Mouse (Mus musculus) CH12.LX (cell line): Measurements from ENCODE around the gene Lyl1.

Experiments
- CTCF ChIP-seq, 2 experiments: IDR thresholded peaks in 1 of 2; conservative IDR thresholded peaks in 1 of 2; 2 replicates each; pipeline ENCODE4 v1.5.1; 2011 to 2012; ENCODE audit warnings: low read depth in 2 of 2, low read length in 2 of 2, improper control_type of control experiment in 1 of 2, inconsistent platforms in 1 of 2, mild to moderate bottlenecking in 1 of 2, moderate library complexity in 1 of 2
- MAZ ChIP-seq: IDR thresholded peaks from 2 replicates; pipeline ENCODE4 v1.6.1; 2012; ENCODE audit warnings: low read depth, mild to moderate bottlenecking, inconsistent platforms, low read length, improper control_type of control experiment, moderate library complexity

DNA sequence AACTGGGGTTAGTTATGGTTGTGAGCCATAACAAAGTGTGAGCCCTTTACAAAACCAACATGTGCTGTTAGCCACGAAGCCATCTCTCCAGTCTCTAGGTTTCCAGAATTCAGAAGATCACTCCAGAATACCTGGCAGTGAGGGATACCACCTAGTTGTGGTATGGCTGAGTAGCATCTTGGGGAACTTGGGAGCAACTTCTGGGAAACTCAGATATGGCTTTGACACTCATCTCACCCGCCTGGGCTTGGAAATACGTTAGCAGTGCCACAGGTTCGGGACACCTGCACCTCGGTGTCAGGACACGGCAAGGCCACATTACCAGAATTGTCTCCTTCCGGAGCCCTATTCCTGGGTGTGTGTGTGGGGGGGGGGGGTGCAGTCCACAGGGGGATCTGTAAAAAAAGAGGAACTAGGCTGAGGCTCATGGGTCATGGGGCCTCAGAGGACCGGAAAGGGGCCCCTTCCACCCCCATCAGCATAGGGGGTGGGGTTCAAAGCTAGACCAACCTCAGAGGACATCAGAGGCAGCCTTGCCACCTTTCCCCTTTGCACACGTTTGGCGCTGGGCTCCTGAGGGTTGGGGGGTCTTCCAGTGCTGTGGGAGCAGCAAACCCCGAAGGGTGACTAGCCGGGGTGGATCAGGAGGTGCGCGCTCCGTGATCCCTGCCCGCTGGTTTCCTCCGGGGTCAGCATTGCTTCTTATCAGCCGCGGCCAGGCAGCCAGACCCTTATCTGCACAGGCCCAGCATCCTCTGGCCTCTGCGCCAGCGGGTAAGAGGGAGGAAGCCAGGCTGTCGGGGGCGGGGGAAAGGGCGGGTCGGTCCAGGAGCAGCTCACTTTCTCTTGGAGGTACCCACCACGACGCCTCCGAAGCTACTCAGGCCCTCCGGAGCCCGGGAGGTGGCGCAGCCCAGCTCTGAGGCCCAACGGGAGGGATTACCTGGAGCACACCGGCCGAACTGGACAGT, at the start of gene Lyl1:
- TF ChIP-seq CTCF (conservative IDR thresholded peaks at IDR 0.05 in 1 of 2, IDR thresholded peaks at IDR 0.05 in 1 of 2; ENCODE audit: low read depth in 2 of 2, low read length in 2 of 2) (peak in 1 of 2 experiments; percentile 53; a peak in 2 of 4 replicates), MAZ (peak; percentile 95)
